Mouse (Mus musculus) c-Kit-positive CD71-positive TER-119-negative erythroid progenitor cells, embryonic 14.5 days (primary cell): Measurements from ENCODE around the gene Mrps17.
"Not testable (repeated sequence)": the region's sequence is repeated elsewhere in the genome, so short reads cannot be mapped to it uniquely, and the experiment has no call there.

Experiments
- DNase-seq: peaks from one replicate; pipeline ENCODE4 v3.0.0-alpha.2; 2013; ENCODE audit warnings: low read depth

The Mrps17 gene

GRCm38 (mm10) chr5:129715326-129715861, at the start of gene Mrps17:
Mrps17 (plus strand) TSS chr5:129715497.
- DNase-seq: peak; percentile 95

- no peak for DNase-seq
These were observed 48.9 kb upstream of the Mrps17 start for GRCm38 (mm10) chr5:129666271-129666909.

- no peak for DNase-seq
These were observed 47.4 kb upstream of the Mrps17 start for GRCm38 (mm10) chr5:129667851-129668250.

DNA sequence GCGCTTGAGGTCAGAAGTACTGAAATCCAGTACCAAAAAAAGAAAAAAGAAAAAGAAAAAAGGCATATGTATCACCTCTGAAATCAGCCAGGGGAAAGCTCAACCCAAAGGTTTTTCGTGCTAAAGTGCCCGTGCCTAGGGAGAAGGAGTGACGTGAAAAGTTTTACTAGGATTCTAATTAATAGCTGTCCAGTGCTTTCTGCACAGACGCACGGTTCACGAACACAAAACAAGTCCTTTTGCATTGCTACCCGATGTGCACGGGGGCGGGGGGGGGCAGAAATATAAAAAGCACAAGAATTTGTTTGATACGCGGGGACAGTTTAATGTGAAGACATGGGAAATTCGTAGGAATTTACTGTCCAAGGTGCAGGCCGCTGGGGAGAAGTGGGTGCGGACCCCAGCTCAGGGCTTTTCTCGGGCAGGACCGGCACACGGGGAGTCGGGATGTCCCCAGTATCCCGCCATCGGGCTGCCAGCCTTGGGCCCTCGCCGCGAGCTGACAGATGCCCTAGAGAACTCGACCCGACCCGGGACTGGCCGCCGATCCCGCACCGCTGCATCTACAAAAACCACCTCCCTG, 45.8 kb upstream of the Mrps17 start:
- DNase-seq: peak; percentile 5

DNA sequence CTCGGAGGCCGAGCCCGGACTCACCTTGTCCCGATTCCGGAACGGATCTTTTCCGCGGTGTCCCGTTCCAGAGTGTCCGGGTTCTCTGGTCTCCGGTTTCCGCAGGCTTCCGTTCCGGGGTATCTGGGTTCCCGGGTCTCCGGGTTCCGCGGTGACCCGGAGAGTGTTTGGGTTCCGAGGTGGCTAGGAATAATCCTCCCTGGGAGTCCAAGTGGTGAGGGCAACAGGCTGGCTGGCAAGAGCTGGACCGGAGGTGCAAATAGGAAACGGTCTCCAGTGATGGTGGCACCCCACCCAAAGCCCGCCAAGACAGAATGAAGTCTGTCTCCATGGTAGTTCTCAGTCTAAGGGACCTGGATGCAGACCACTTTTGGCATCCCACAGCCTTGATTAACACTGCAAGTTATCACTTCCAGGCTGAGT, 45.2 kb upstream of the Mrps17 start, which contains the start of gene Zfp11:
TSS of gene Zfp11 (minus strand) at position 64 of the 423 bp plus-strand sequence.
- DNase-seq: peak; percentile 66

DNA sequence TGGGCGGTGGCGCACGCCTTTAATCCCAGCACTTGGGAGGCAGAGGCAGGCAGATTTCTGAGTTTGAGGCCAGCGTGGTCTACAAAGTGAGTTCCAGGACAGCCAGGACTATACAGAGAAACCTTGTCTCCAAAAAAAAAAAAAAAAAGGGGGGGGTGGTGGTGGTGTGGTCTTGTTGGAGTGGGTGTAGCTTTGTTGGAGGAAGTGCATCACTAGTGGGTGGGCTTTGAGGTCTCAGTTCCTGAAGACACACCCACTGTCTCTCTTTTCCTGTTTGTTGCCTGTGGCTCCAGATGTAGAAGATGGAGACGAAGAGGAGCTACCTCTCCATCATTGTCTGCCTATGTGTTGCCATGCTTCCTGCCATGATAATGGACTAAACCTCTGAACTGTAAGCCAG, 30.2 kb upstream of the Mrps17 start:
- DNase-seq: not testable (repeated sequence)

- DNase-seq: no peak
These were observed 27.7 kb upstream of the Mrps17 start for GRCm38 (mm10) chr5:129687621-129688020.

DNA sequence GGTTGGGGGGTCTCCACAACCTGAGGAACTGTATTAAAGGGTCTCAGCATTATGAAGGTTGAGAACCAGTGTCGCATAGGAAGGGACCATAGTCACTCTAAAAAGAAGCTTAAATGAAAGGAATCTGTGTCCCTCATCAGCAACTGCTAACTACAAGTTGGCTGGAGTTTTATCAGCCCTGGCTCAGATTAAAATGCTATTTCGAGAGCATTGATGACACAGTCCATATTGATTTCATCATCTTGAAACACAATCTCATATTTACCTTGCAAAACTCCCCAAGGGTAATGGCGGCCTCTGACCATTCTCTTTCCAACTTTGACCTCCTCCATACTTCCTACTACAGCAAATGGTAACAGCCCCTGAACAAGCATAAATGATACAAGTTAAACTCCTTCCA, 24.8 kb upstream of the Mrps17 start:
- no peak for DNase-seq

DNA sequence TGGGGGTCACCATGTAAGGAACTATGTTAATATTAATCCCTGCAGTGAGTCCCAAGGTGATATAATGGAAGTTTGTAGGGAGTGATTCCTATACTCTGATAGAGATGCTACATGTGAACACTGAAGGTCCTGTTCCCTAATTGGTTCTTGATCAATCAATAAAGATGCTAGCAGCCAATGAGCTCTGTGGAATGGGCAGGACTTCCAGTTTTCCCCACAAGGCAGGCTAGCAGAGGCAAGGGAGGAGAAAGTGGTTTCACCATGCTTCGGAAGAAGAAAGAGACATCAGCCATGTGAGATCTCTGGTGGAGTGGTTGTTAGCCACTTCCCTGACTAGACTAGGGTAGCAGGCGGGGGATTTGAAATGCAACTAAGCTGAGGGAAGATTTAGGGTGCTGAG, 14.8 kb upstream of the Mrps17 start:
- DNase-seq: no peak

GRCm38 (mm10) chr5:129701706-129702105, 13.6 kb upstream of the Mrps17 start:
- no peak for DNase-seq

GRCm38 (mm10) chr5:129703368-129703767, 11.9 kb upstream of the Mrps17 start:
- DNase-seq: no peak

DNA sequence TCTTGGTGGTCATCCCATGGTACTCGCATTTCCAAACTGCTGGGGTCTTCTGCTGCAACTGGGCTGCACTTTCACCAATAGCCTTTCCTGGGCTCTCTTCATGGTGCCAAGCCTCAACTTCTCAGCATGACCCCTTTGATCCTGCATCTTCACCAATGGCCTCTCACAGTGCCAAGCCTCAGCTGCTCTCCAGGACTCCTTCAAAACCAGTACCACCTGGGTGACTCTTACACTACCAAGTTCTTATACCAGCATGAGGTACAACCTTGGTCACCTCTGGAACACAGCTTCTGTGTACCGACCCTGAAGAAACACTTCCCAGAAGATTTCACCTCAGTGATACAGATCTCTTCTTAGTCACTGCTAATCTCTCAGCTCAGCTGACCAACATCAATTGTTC, 6.9 kb upstream of the Mrps17 start, which contains the start of gene Sept14:
TSS of gene Sept14 (minus strand) at position 101 of the 400 bp plus-strand sequence.
- no peak for DNase-seq

GRCm38 (mm10) chr5:129717016-129717415, 1.7 kb downstream of the Mrps17 start:
- DNase-seq: no peak

DNA sequence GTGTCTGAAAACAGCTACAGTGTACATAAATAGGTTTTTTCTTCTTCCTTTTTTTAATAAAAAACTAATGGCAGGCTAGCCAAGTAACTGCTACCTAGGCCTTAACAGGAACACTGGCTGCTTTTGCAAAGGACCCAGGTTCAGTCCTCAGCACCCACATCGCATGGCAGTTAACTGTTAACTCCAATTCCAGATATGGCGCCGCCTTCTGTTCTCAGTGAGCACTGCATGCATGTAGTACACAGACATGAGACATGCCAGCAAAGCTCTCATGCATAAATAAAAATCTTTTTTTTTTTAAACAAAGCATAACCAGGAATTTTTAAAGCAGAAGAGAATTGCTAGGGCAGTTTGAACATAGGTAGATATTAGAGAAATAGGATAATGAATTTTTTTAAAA, 4.9 kb downstream of the Mrps17 start:
- no peak for DNase-seq

DNA sequence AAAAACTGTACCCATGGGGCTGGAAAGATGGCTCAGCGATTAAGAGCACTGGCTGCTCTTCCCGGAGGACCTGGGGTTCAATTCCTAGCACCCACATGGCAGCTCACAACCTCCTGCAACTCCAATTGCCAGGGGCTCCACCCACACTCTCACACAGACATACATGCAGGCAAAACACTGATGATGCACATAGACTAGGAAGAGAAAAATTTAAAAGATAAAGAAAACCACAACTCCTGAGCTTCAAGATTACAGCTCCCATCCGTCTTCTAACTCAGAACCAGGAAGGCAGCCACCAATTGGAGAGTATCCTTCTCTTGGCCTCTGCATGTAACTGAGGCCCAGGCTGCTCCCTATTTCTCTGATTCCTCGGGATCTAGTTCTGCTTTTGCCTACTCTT, 9.0 kb downstream of the Mrps17 start:
- no peak for DNase-seq

DNA sequence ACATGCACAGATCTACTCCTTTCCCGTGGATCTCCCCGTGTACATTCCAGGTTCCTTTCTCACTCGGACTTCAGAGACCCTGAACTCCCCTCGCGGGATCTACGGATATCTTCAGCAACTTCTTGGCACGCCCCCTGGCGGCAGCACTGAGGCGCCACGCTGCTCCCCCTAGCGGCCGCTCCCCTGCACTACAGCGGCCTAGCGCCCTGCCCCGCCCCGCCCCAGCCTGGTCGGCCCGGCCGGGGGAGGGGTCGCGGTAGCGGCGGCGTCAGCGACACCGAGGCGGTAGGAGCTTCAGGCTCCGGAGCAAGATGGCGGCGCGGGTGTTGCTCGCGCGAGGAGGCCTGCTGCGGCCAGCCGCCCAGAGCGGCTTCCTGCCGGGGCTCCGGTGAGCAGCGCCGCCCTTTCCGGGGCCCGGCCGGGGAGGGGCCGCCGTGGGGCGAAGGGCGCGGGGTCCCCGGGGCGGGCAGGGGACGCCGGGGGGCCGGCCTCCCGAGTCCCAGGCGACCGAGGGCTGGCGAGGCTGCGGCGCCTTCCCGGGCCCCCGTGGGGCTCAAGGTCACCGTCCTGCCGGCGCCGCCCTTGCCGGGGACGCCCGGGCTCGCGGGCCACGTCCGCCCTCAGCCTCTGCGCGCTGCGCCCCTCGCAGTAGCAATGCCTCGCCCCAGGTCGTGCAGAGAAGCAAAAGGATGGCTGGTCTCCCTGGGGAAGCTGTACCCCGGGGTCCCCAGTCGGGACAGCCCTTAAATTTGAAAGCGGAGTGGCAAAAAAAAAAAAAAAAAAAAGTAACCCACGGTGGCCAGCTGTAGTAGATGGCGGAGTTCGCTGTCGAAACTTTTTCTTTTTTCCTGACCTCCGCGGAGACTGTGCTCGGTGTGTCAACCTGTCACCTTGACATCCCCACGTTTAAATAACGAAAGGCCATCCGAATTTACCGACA, 9.8 kb downstream of the Mrps17 start, which contains the start of gene Nipsnap2:
TSS of gene Nipsnap2 (plus strand) at position 230 of the 940 bp plus-strand sequence.
- DNase-seq: no peak

GRCm38 (mm10) chr5:129725774-129726392, 10.6 kb downstream of the Mrps17 start:
- no peak for DNase-seq

GRCm38 (mm10) chr5:129726784-129727183, 11.5 kb downstream of the Mrps17 start:
- no peak for DNase-seq

DNA sequence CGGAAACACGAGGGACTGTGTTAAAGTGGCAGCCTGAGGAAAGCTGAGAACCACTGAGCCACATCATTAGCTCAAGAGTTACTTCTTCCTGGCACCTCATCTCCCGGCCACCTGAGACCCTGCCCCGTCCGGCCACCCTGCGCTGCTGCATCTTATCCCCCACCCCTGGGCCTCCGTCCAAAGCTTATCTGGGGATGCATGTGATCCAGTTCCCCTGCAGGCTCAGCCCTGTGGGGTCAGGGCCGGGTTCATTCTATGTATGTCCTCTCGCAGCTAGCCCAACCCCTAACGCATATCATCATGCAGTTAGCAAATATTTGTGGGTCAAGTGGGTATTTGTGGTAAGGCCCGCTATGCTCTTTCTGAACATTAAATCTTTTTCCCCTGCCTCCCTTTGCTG, 14.0 kb downstream of the Mrps17 start:
- no peak for DNase-seq

GRCm38 (mm10) chr5:129730344-129730743, 15.0 kb downstream of the Mrps17 start:
- DNase-seq: no peak

DNA sequence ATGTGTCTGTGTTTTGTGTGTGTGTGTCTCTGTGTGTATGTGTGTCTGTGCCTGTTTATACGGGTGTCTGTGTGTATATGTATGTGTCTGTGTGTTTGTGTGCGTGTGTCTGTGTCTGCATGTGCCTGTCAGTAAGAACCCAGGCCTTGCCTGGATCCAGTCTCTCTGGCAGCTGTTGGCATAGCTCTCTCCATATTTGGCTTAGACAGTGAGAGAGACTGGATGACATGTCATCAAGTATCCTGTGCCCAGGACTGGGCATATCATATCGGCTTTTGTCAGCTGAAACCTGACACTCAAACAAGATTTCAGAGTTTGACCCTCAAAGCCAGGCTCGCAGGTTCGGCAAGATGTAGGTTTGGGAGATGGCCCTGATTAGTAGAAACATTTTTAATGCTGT, 15.7 kb downstream of the Mrps17 start:
- DNase-seq: no peak

GRCm38 (mm10) chr5:129740976-129741375, 25.7 kb downstream of the Mrps17 start:
- DNase-seq: no peak
